Mouse (Mus musculus) heart, adult 2 months (tissue): ENCODE results near the gene Dgkg.

ENCODE experiments used
- CTCF ChIP-seq: fragments of 200-600 bp; IDR thresholded peaks from 2 replicates; pipeline ENCODE4 v1.8.1; 2022; ENCODE audit warnings: antibody characterized with exemption, mild to moderate bottlenecking, moderate library complexity
- EP300 ChIP-seq: fragments of 200-500 bp; IDR thresholded peaks from 2 replicates; pipeline ENCODE4 v1.6.1; 2011; ENCODE audit warnings: low read depth, low read length, control low read depth; ENCODE audit not compliant: insufficient read depth
- POLR2A ChIP-seq: fragments of 200-500 bp; IDR thresholded peaks from 2 replicates; pipeline ENCODE4 v1.6.1; 2011; ENCODE audit warnings: mild to moderate bottlenecking, low read depth, low read length, control low read depth; ENCODE audit not compliant: insufficient read depth

DNA sequence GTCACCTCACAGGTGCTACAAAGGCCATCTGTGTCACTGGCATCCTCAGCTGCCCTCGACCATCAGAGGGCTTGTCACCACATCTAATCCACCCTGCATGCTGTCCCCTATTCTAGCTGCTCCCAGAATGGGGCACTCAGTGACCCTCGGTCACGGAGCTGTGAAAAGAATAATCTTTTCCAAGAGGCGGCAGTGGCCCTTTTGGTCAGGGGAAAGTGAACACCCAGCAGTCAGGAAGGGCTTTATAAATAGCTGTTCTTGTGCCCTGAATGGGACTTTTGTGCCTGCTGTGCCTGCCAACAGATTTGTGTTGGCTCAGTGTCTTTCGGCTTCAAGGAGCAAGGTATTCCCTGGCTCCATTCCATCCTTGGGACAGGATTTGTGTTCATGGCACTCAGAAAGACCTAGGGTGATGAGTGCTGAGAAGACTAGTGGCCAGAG, 129.5 kb downstream of the Dgkg start:
- TF ChIP-seq EP300 (peak; percentile 94), CTCF (no peak), POLR2A (no peak)
